Mouse (Mus musculus) testis, postnatal 10 days (tissue): Measurements from ENCODE around the gene Hmgcl.

Source experiments
- DNase-seq: peaks from one replicate; pipeline ENCODE4 v3.0.0; 2021; ENCODE audit warnings: low spot score

The Hmgcl gene

GRCm38 (mm10) chr4:135986301-135986942 is 40.2 kb downstream of the Hmgcl start:
- no peak for DNase-seq

DNA sequence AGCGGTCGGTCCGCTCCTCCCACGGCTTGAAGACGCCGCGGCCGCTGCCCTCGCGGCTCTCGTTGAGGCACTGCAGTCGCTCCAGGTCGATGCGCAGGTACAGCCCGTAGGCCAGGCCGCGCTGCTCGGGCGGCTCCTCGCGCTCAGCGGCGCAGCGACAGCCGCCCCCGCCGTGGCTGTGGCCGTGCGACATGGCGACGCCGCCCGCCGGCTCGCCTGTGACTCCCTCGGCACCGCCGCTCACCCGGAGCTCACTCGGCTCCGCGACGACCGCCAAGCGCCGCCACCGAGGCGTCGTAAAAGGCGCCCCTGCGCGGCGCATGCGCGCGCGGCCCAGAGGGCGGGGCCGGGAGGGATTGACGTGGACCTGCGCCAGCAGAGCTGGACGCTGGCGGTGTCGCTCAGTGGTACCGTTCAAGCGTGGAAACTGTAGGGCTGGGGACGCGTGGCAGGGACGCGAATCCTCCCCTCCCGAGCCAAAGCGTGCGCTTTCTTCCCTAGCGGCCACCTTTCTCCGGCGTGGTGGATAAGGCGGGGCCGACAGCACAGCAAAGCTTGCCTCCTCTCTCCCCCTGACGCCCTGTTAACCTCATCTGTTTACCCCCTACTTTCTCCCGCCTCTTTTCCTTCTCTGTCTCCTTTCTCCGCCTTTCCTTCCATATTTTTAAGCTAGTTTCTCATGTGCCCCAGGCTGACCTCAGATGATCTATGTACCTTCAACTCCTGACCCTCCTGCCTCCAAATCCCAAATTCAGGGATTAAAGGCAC is 40.9 kb downstream of the Hmgcl start, which contains the start of gene Pithd1:
Pithd1 (minus strand) TSS at position 322 of the 768 bp plus-strand sequence.
- peak; percentile 94 for DNase-seq

DNA sequence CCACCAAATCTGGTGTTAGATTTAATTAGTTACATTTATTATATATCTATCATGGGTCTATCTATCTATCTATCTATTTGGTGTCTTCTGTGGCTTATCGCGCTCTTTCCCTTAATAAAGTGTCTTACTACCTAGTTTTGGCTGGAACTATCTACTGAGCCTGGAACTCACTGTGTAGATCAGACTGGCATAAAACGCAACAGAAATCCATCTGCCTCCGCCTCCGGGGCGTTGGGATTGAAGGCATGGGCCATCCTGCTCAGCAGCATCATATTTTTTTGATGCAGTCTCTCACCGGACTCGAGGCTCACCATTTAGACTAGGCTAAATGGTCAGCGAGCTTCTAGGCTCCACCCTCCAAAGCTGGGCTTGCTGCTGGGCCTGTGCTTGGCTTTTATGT is 41.5 kb downstream of the Hmgcl start:
- no peak for DNase-seq

DNA sequence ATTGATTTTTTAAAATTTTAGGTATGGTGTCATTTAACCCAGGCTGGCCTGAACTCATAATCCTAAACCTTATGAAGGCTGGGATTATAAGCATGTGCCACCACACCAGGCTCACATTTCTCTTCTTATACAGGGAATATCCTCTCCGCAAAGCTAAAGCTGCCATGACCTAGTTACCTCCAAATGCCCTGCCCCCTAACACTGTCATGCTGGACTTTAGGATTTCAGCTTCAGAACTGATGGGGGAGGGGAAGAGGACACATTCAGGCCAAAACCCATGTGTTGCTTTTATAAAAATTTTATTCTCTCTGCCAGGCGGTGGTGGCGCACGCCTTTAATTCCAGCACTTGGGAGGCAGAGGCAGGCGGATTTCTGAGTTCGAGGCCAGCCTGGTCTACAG is 47.7 kb downstream of the Hmgcl start:
- DNase-seq = no peak

DNA sequence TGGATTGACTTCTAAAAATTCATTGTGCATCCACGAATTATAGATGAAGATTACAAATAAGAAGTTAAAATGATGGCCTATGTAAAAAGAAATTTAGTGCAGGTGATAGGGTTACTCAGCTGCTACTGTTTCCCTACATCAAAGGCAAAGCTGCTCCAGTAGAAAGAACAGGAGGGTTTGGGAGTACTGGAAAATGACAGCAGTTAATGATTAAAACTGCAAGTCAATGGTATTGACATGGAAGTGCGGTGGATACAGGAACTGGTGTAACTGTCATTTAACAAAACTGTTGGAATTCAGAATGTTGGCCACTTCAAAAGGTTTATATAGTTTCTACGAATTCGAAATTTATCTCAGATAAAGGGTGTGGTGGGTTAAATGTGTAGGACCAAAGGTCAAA is 48.9 kb downstream of the Hmgcl start:
- no peak for DNase-seq

- DNase-seq = no peak
Observed at GRCm38 (mm10) chr4:136004107-136004675, 57.9 kb downstream of the Hmgcl start.

GRCm38 (mm10) chr4:136004921-136005320 is 58.7 kb downstream of the Hmgcl start:
- DNase-seq = no peak

DNA sequence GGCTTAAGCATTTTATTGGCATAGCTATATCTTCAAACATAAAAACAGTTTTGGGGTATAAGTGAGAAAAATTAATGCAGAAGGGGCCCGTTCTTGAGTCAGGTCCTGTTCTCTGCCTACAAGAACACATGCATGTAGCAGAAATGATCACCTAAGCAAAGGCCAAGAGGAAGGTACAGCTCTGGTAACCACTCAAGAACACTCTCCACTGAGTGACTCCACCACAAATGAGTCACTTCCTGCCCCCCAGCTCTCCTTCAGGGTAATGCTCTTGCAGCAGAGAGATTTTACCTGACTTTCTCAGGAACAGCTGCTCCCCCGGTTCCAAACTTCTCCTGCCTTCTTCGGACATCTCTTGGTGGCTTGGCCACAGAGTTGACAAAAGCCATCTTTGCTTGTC is 60.6 kb downstream of the Hmgcl start:
- no peak for DNase-seq

DNA sequence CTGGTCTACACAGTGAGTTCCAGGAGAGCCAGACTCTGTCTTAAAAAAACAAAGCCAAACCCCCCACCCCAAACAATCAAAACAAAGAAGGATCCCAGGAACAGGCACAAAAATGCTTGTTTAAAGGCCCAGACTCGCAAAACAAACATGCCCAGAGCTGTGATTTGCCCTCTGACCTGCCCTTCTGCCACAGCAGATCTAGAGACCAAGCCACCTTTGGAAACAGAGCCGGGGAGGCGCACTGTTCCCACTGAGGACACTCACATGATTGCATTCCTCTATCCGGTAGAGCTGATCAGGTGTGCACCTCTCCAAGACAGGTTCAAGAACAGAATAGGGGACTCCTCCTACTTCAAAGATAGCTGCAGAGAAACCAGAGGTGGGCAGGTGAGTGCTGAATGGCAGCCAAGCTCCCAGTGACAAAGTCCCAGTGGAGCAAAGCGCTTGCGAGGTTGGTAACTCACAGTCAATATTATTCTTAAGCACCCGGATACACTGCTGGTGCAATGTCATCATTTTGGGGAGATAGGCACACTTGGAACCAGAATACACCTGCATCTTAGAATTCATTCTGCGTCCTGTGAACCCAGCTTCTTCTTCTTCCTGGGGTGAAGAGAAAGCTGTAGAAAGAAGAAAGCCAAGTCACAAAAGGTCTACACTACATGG is 62.7 kb downstream of the Hmgcl start:
- DNase-seq = no peak

DNA sequence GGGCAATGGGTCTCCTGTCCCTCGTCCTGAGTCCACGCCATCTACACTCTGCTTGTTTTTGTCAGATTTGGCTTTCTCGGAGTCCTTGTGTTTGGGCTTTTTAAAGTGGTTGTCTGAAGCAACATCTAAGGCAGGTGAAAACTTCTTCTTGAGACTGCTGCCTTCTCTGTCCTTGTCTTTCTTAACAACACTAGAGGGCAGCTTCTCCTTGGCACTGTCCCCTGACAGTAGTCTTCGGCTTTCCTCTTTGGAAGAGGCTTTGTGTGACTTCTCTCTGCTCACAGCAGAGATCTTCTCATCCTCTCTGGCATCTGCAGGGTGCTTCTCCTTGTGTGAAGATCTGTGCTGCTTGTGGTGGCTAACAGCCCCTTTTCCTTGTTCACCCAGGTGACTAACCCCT is 64.3 kb downstream of the Hmgcl start:
- no peak for DNase-seq
